Mouse (Mus musculus): ENCODE measurements at regions not wholly inside any gene's neighbourhood (a gene's known extent, or its start where the extent isn't known, plus 50 kb on each side); places are given as distances from the start of the nearest gene placed in this dataset.
A peak's percentile ranks its signal among the peaks of the same experiment; 100 is the strongest.

DNA sequence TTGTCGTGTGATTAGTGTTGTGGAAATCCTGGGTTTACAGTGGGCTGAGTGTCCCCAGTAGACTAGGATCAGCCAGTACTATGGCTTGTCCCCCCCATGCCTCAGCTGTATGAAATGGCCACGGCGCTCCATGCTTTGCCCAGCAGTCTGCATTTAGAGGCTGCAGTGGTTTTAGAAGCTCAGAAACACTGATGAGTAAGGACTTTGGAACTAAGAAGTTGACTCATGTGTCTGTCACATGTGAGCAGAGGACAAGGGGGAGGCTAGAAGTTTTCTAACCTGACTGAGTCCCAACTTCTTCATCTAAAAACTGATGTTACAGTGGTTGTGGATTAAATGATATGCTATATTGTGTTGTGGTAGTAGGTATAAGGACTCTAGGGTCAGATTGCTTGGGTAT, 371.5 kb downstream of the Bckdhb start:
- no peak for DNase-seq

GRCm38 (mm10) chr9:84304398-84304797, 379.5 kb downstream of the Bckdhb start:
- DNase-seq: peak; percentile 19

DNA sequence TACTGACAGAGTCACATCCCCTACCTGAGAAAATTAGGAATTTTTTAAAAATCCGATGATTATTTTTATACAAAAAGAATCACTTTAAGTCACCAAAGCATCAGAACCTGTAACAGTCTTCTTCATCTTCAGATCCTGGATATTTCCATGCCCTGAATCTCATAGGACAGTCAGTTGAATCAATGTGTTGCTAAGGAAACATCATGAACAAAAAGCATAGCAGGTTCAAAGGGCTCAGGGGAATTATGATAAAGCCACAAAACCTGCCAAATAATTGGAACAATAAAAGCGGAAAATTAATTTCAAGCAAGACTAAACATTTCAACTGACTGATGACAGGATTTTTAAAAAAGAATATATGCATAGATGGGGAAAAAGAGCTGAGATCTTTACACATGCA, 393.9 kb downstream of the Bckdhb start:
- no peak for DNase-seq

GRCm38 (mm10) chr9:84319338-84319737, 394.4 kb downstream of the Bckdhb start:
- DNase-seq: no peak

DNA sequence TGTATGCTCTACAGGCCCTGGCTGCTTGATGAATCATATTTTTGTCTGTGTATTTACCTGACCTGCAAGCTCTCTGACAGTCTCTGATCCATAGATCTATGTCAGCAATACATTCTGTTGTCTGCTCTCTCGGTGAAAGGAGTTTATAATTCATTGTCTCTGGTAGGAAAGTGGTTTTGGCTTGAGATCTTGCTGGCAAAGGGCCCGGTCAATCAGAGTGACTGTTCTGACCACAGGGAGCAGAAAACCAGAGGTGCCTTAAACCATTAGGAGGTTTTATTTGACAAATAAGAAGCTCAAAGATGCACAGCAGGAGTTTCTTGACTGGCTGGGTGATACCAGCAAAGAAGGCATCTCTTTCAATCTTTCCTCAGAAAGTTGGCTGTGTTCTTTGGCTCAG, 398.2 kb downstream of the Bckdhb start:
- no peak for DNase-seq

DNA sequence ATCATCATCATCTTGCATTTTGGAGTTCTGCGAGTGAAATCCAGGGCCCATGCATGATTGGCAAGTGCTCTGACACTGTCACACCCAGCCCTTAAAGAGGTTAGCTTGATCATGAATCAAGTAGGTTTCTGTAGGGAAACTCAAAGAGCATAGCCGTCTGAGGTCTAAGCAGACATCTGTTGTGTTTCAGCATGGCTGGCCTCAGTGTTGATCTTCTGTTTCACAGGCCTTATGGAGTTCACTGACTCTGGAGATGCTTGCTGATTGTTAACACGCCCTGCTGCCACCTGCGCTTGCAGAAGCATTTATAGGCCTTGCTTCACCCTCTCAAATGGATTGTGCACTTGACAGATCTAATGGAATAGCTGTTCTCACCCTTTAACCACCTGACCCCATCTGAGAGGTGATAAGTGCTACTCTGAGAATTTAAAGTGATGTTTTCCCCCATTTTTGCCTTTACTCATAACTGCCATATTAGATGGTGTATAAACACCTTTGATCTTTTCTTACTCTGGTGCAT, 406.2 kb downstream of the Bckdhb start:
- DNase-seq: no peak

GRCm38 (mm10) chr9:84343435-84344095, 418.6 kb downstream of the Bckdhb start:
- DNase-seq: peak; percentile 74

DNA sequence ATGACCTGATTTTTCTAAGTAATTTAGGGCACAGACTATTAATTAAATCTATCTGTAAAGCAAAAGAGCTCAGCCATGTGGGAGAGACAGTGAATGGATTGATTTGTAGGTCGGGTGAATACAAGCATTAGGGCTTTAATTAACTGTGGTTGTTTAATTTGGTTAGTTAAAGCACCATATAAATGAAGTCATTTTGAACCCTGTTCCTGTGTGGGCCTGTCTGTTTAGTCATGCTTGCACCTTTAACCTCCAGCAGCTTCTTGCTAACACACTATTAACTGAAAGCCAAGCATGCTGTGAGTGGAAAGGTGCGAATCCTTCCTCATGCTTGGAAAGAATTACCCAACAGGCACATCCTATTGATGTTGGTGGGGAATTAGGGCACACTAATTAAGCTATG, 425.3 kb downstream of the Bckdhb start:
- no peak for DNase-seq

DNA sequence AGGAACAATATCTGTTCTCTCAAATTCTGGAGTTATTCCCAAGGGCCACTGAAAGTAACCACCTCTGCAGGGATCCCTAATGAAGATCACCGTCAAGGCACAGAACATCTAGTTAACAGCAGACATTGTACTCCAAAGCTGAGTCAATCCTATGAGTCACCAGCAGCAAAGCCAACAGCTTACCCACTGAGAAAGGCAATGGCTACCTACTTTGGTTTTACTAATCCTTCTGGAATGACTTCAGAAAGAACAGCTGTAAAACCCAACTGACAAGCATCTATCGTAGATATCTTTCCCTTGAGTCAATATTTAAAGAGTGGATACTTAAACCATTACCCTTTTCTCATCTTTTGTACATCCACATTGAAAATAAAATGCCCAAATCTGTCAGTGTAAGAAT, 429.5 kb downstream of the Bckdhb start:
- DNase-seq: no peak

DNA sequence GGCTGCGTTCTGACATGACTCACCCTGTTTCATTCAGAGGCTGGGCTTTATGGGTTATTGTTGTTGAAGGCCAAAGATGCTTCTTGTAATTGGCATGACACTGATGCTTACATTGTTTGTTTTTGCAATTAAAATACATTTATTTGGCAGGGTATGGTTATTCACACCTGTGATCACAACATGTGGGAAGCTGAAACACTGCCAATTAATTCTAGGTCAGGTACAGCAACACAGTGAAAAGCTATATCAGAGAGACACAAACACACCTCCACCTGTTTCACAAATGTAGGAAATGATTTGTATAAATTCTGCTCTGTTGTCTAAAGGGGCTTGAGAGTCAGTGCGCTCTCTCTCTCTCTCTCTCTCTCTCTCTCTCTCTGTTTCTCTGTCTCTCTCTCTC, 431.2 kb downstream of the Bckdhb start:
- no peak for DNase-seq

- DNase-seq: no peak
Observed at GRCm38 (mm10) chr9:84359879-84360278, 434.9 kb downstream of the Bckdhb start.

GRCm38 (mm10) chr9:84360484-84360883, 435.5 kb downstream of the Bckdhb start:
- no peak for DNase-seq

GRCm38 (mm10) chr9:84363478-84363877, 438.5 kb downstream of the Bckdhb start:
- no peak for DNase-seq

GRCm38 (mm10) chr9:84369200-84369599, 444.3 kb downstream of the Bckdhb start:
- DNase-seq: peak; percentile 2

DNA sequence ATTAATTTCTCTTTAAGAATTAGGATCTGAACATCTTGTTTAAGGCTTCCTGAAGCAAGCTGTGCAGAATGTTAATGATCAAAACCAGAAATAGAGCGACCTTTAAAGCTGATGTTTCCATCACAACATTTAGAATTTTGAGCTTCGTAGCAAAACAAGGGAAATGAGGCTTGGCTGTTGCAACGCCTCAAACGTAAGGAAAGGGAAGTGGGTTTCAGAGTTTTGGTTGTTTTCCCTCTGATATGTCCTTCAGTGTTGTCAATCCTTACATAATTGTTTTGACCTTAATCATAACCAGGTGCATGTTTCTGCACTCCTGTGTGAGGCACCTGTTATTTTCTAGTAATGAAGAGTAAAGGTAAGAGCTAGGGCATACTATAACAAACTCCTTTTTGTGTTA, 445.3 kb downstream of the Bckdhb start:
- DNase-seq: no peak

- DNase-seq: no peak
Observed at GRCm38 (mm10) chr9:84375746-84376145, 450.8 kb downstream of the Bckdhb start.

DNA sequence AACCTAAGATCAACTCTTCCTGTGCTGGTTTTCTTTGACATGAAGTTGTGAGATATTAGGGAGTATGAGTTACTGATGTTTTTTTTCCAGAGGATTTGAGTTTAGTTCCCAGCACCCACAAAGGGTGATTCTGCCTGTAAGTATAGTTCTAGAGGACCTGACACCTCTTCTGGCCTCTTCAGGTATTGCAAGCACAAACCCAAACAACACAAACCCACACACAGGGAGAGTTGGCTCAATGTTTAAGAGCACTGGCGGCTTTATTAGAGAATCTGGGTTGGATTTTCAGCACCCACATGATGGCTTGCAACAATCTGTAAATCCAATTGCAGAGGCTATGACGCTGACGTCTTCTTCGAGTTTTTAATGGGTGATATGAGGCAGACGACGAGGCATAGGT, 451.7 kb downstream of the Bckdhb start:
- DNase-seq: no peak

DNA sequence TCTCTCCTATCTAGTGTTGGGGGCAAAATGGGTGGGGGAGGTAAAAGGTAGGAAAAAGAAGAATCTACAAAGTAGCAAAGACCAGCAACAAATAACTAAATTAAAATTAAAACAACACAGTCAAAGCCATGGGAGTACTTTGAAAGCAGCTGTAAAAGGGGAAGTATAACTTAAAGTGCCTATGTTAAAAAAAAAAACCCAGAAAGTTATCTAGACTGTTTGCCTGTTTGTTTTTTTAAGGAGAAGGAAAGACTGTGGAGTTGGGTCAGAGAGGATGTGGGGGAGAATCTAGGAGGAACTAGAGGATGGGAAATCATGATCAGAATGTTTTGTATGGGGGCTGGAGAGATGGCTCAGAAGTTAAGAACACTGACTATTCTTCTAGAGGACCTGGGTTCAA, 457.0 kb downstream of the Bckdhb start:
- no peak for DNase-seq

GRCm38 (mm10) chr9:84389831-84390230, 464.9 kb downstream of the Bckdhb start:
- no peak for DNase-seq

DNA sequence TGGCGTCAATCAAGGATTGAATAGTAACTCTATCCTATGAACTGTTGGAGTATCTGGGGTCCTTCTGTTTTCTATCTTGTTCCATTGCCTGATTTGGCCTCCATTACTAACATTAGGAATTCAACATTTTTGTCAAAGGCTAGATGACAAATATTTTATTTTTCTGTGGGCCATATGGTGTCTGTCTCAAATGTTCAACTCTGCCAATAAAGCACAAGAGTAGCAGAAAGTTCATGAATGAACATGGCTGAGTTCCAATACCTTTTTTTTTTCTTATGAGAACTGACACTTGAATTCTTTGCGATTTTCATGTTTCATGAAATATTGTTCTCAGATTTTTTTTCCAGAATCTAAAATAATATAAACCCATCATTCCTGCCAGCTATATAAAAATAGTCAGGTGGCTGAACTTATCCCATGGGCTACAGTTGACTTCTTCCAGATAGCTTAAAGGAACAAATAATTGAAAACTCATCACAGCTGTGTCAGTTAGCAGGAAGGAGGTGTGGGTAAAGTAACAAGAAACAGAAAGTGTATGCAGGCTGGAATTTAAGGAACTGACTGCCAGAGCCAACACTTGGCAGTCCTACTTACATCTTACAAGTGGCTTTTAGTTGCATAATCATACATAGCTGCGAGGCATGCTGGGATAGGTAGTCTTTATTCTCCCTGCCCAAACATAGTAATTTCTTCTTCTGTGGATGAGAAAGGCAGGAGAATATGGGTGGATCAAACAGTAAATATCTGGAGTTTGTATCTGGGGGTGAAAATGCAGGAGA, 469.8 kb downstream of the Bckdhb start:
- peak; percentile 6 for DNase-seq

DNA sequence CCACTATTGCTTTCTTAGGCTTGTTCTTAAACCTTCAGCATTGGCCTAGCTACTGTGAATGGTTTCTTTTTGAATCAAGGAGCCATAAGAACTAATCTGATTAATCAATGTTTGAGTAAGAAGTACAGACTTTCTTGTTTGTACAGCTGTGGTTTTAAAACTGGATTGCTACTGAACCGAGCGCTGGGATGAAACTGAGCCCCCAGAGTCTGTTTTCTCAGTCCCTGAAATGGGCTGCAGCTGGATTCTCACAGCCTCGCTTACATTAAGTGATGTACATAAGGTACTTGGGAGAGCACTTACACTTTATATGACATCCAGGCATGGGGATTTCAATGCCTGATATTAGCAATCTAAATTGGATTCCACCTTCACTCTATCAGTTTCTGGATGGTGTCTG, 474.5 kb downstream of the Bckdhb start:
- no peak for DNase-seq

DNA sequence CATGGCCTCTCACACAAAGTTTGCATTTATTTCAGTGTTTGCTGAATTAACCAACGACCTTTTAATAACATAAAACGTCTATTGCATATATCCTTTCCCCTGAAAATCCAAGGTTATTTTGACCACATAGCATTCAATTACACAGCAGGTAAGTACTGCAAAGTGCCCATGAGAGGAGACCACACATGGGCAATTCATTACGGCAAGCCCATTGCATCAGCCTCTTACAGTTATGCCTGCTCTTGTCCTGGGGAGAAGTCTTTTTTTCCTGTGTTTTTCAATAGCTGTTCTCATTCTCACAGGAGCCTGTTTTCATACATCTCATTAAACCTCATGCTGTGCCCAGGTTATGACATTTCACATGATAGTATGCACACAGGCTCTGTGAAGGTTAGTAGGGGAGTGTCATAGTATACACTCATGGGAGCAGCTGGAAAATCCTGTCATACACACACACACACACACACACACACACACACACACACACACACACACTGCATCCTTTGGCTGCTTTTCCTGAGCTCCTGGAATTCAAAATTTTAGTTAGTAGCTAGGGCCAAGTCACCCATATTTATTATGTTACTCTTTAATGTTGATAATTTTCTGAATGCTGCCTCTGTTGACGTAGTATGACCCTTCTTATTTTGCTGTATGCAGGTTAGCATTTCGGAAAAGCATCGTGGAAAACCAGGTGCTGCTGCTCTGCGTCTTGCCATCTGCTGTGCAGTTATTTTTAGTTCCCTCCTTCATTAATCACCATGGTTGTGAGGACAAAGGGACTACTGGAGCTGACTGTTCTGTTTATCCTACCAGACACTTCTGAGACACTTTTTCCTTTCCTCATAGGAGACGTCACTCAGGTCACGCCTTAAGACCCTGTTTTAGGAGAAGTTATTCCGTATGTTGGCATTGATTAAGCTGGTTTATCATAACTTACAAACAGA, 483.6 kb downstream of the Bckdhb start:
- DNase-seq: no peak

Data from kidney, adult 9 months (tissue).